ENCODE assay signal across 38 mouse cellular contexts in genomic region chr11:55116004-55116403, GRCm38 (mm10). TPM values are rescaled to one million over a fixed set of nuclear protein-coding genes. Genes with fewer than 3 reads are reported as not detected.
DNase-seq lines count a peak whose midpoint lies in the region.
"Had no signal": no experiment of that assay in that cellular context is flagged by ENCODE, and none has a peak within 500 bp of the region (broad histone marks: within the 10 kb centered on the region; RNA-seq: fewer than 3 reads in every experiment).

No protein-coding gene starts in this region.

- 43% methylated on average over 3 of the region's 3 CpGs for WGBS in macrophage (ENCODE audit: missing documents)
- WGBS in limb, embryonic 10.5 days = 92% methylated on average over 3 of the region's 3 CpGs

- no peaks in the 10 kb centered on the region for H3K79me2 ChIP-seq in macrophage (ENCODE audit: inconsistent target)

- DNase-seq in adrenal gland, adult (ENCODE audit: inconsistent age in 2 of 2, low spot score in 1 of 2) = peak; percentile 53 to 85
- DNase-seq in adrenal gland, postnatal 4 days (ENCODE audit: low spot score in 2 of 2) = no peak
- peak; percentile 72 for DNase-seq in 416B (ENCODE audit: low read depth)
- peak; percentile 46 for DNase-seq in adrenal gland, postnatal 14 days
- no peak for DNase-seq in limb, embryonic 10.5 days (ENCODE audit: low spot score)
- DNase-seq in gastrocnemius, postnatal 4 days (ENCODE audit: low spot score in 2 of 2) = no peak
- no peak for DNase-seq in cerebellum, adult 11 months
- DNase-seq: cerebellum, adult 8-10 months; cerebellum, postnatal 25 days; gastrocnemius, postnatal 14 days; heart, adult 2 months; kidney, adult 11 months; kidney, postnatal 25 days; liver, embryonic 13.5 days; lung, adult 2 months; lung, postnatal 10 days; right cerebral cortex, postnatal 4 days had no signal

- H3K36me3 ChIP-seq in macrophage (ENCODE audit: inconsistent target) = no peaks in the 10 kb centered on the region
- no peaks in the 10 kb centered on the region for H3K36me3 ChIP-seq in limb, embryonic 10.5 days
- H3K36me3 ChIP-seq: embryonic facial prominence, embryonic 10.5 days; embryonic facial prominence, embryonic 15.5 days; heart, embryonic 12.5 days; hindbrain, embryonic 15.5 days; kidney, embryonic 15.5 days; liver, embryonic 13.5 days; neural tube, embryonic 12.5 days had no signal

- peaks cover 9% of the 10 kb centered on the region for H3K4me1 ChIP-seq in limb, embryonic 10.5 days
- H3K4me1 ChIP-seq: embryonic facial prominence, embryonic 15.5 days; forebrain, embryonic 13.5 days; hindbrain, embryonic 15.5 days; neural tube, embryonic 12.5 days had no signal

- no peaks in the 10 kb centered on the region for H3K9me3 ChIP-seq in limb, embryonic 10.5 days (replicated peaks)
- H3K9me3 ChIP-seq: embryonic facial prominence, embryonic 10.5 days; embryonic facial prominence, embryonic 15.5 days; forebrain, embryonic 13.5 days; hindbrain, embryonic 15.5 days; liver, embryonic 13.5 days had no signal

- H3K27ac ChIP-seq in macrophage = peak overlapping the region; percentile 13
- H3K27ac ChIP-seq in limb, embryonic 10.5 days = no peak overlapping the region
- H3K27ac ChIP-seq: embryonic facial prominence, embryonic 10.5 days; embryonic facial prominence, embryonic 15.5 days; forebrain, embryonic 13.5 days; heart, adult 2 months; hindbrain, embryonic 15.5 days; kidney, embryonic 15.5 days; layer of hippocampus, adult 2 months; left cerebral cortex, adult 2 months; liver, embryonic 13.5 days; neural tube, embryonic 12.5 days had no signal

- no peak overlapping the region for H3K4me3 ChIP-seq in macrophage (ENCODE audit: inconsistent target)
- H3K4me3 ChIP-seq in limb, embryonic 10.5 days = no peak overlapping the region
- H3K4me3 ChIP-seq: embryonic facial prominence, embryonic 10.5 days; embryonic facial prominence, embryonic 15.5 days; forebrain, embryonic 13.5 days; heart, adult 2 months; heart, embryonic 12.5 days; hindbrain, embryonic 15.5 days; kidney, embryonic 15.5 days; layer of hippocampus, adult 2 months; left cerebral cortex, adult 2 months; liver, embryonic 13.5 days; myocyte; neural tube, embryonic 12.5 days had no signal

- no peaks in the 10 kb centered on the region for H3K27me3 ChIP-seq in limb, embryonic 10.5 days (ENCODE audit: low read depth, poor library complexity, severe bottlenecking)
- H3K27me3 ChIP-seq: embryonic facial prominence, embryonic 15.5 days; forebrain, embryonic 13.5 days; heart, embryonic 12.5 days; hindbrain, embryonic 15.5 days; kidney, embryonic 15.5 days; liver, embryonic 13.5 days; neural tube, embryonic 12.5 days had no signal

RNA-seq across cellular contexts. Expression of gene Gm2a, which starts 18.1 kb away (rescaled TPM):
- total RNA-seq in adrenal gland, postnatal 4 days (2021) = 100 to 1,000 TPM; 114 to 115 TPM
- total RNA-seq in adrenal gland, postnatal 14 days (2021) = 104 and 106 TPM in 2 replicates
- 10 to 100 TPM in 1 of 26 experiments, 1 to 10 TPM in 25; 1.3 to 10.9 (median 3.9) TPM for total RNA-seq in macrophage (2018; cell fraction: chromatin; rRNA removed)
- total RNA-seq in macrophage (2018; cell fraction: cytosol; rRNA removed) = 100 to 1,000 TPM; 104 to 194 (median 135) TPM
- total RNA-seq in macrophage (2018; cell fraction: nucleus; rRNA removed) = 100 to 1,000 TPM in 2 of 26 experiments, 10 to 100 TPM in 24; 18.2 to 115 (median 67.3) TPM
- polyA plus RNA-seq in macrophage (2018) = 127 to 236 TPM (median 209 TPM) in 3 replicates
- 4.5 and 7.2 TPM in 2 replicates for polyA plus RNA-seq in limb, embryonic 10.5 days (2016; fragmentation: Nextera tagmentation; extraction: Ambion mirVana)
- total RNA-seq in gastrocnemius, postnatal 4 days (2021) = 10 to 100 TPM; 15.4 to 15.8 TPM

RNA-seq across cellular contexts. Expression of gene Slc36a3, which starts 35.5 kb away (rescaled TPM):
- not detected for total RNA-seq in adrenal gland, postnatal 4 days (2021)
- total RNA-seq in adrenal gland, postnatal 14 days (2021) = not detected in 2 replicates
- total RNA-seq in macrophage (2018; cell fraction: chromatin; rRNA removed) = under 1 TPM in 10 of 26 experiments, not detected in 16; 0.32 to 0.78 (median 0.54) TPM
- total RNA-seq in macrophage (2018; cell fraction: cytosol; rRNA removed) = under 1 TPM in 22 of 26 experiments, not detected in 4; 0.09 to 0.37 (median 0.22) TPM
- total RNA-seq in macrophage (2018; cell fraction: nucleus; rRNA removed) = under 1 TPM in 9 of 26 experiments, not detected in 17; 0.29 to 0.54 (median 0.36) TPM
- 0.10 TPM in 1 of 3 replicates, not detected in the others for polyA plus RNA-seq in macrophage (2018)
- not detected in 2 replicates for polyA plus RNA-seq in limb, embryonic 10.5 days (2016; fragmentation: Nextera tagmentation; extraction: Ambion mirVana)
- not detected for total RNA-seq in gastrocnemius, postnatal 4 days (2021)
- total RNA-seq: gastrocnemius, postnatal 14 days; heart, adult 2 months; hematopoietic stem cell, adult 5-6 weeks; layer of hippocampus, adult 2 months; layer of hippocampus, postnatal 14 days; left cerebral cortex, adult 2 months; left cerebral cortex, postnatal 25 days; megakaryocyte progenitor cell, adult 5-6 weeks had no signal
- polyA plus RNA-seq: brain, embryonic 14.5 days; embryonic facial prominence, embryonic 10.5 days; embryonic facial prominence, embryonic 15.5 days; forebrain, embryonic 13.5 days; heart, adult 2 months; heart, embryonic 12.5 days; heart, postnatal 0 days; hindbrain, embryonic 15.5 days; kidney, embryonic 15.5 days; limb, embryonic 14.5 days; liver, embryonic 13.5 days; midbrain, embryonic 11.5 days; midbrain, embryonic 16.5 days; myocyte; neural tube, embryonic 12.5 days; stomach, embryonic 14.5 days had no signal

RNA-seq across cellular contexts. Expression of gene Ccdc69, which starts 38.1 kb away (rescaled TPM):
- total RNA-seq in adrenal gland, postnatal 4 days (2021) = 1 to 10 TPM; 4.9 to 5.0 TPM
- 8.3 and 12.2 TPM in 2 replicates for total RNA-seq in adrenal gland, postnatal 14 days (2021)
- 1 to 10 TPM in 21 of 26 experiments, under 1 TPM in 2, not detected in 3; 0.62 to 6.1 (median 3.0) TPM for total RNA-seq in macrophage (2018; cell fraction: chromatin; rRNA removed)
- total RNA-seq in macrophage (2018; cell fraction: cytosol; rRNA removed) = 1 to 10 TPM in 25 of 26 experiments, under 1 TPM in 1; 0.43 to 5.7 (median 3.8) TPM
- total RNA-seq in macrophage (2018; cell fraction: nucleus; rRNA removed) = 1 to 10 TPM in 21 of 26 experiments, under 1 TPM in 5; 0.40 to 6.5 (median 2.3) TPM
- polyA plus RNA-seq in macrophage (2018) = 2.8 to 5.5 TPM (median 3.1 TPM) in 3 replicates
- 0.61 and 0.85 TPM in 2 replicates for polyA plus RNA-seq in limb, embryonic 10.5 days (2016; fragmentation: Nextera tagmentation; extraction: Ambion mirVana)
- total RNA-seq in gastrocnemius, postnatal 4 days (2021) = 10 to 100 TPM; 13.2 to 17.9 TPM
- total RNA-seq: layer of hippocampus, postnatal 14 days had no signal

Comparison
In these comparisons a context has a peak if more than half of its experiments do, and no peak if none do; other contexts are left out.
1. DNase-seq: peak in adrenal gland, adult (2 of 2), 416B (single experiment) and adrenal gland, postnatal 14 days (single experiment); none in adrenal gland, postnatal 4 days (0 of 2), limb, embryonic 10.5 days (single experiment), gastrocnemius, postnatal 4 days (0 of 2) and cerebellum, adult 11 months (single experiment).